Mouse (Mus musculus) inflammation-experienced regulatory T-cells, adult 6 months (primary cell): Measurements from ENCODE around the gene Bcl2l1. TPM values are rescaled to one million over a fixed set of nuclear protein-coding genes. Genes with fewer than 3 reads are reported as not detected.

ENCODE experiments used
- ATAC-seq: one replicate; pipeline ENCODE4 v1.8.0; 2017
- polyA plus RNA-seq, 3 experiments: library from polyadenylated mRNA; unstranded; fragments of 100-300 nt; shearing (Covaris generic); gene quantifications; one replicate each; pipeline ENCODE4 v1.2.1; 2017

Gene Bcl2l1
- polyA plus RNA-seq, 3 experiments from 2014 or later: 36.5 to 64.5 (median 41.8) TPM

- peak; percentile 69 for ATAC-seq
These were observed 95.4 kb downstream of the Bcl2l1 start, which contains the start of gene Id1 for GRCm38 (mm10) chr2:152736090-152736601. Id1 (plus strand) TSS chr2:152736251.

- ATAC-seq: peak; percentile 66
These were observed 96.5 kb downstream of the Bcl2l1 start for GRCm38 (mm10) chr2:152734984-152735383.

GRCm38 (mm10) chr2:152734501-152734900 is 97.0 kb downstream of the Bcl2l1 start:
- no peak for ATAC-seq

GRCm38 (mm10) chr2:152733201-152733600 is 98.3 kb downstream of the Bcl2l1 start:
- no peak for ATAC-seq

Other genes with a start within 250 kb of the Bcl2l1 start
- not detected for gene Defb45, start 232.3 kb downstream of the Bcl2l1 start, polyA plus RNA-seq
- gene Defb36, start 227.4 kb downstream of the Bcl2l1 start, polyA plus RNA-seq: not detected
- 1 to 10 TPM in 1 of 3 experiments, not detected in 2; 1.4 TPM for gene Defb25, start 208.7 kb downstream of the Bcl2l1 start, polyA plus RNA-seq
- not detected for gene Rem1, start 204.8 kb downstream of the Bcl2l1 start, polyA plus RNA-seq
- gene H13, start 162.3 kb downstream of the Bcl2l1 start, polyA plus RNA-seq: 10 to 100 TPM; 61.6 to 72.9 (median 72.1) TPM
- 1 to 10 TPM; 2.4 to 3.7 (median 2.5) TPM for gene Mcts2, start 144.7 kb downstream of the Bcl2l1 start, polyA plus RNA-seq
- under 1 TPM in 1 of 3 experiments, not detected in 2; 0.91 TPM for gene Id1, start 95.5 kb downstream of the Bcl2l1 start, polyA plus RNA-seq
- gene Cox4i2, start 77.6 kb downstream of the Bcl2l1 start, polyA plus RNA-seq: not detected
- gene Tpx2, start 16.2 kb upstream of the Bcl2l1 start, polyA plus RNA-seq: 10 to 100 TPM in 1 of 3 experiments, 1 to 10 TPM in 2; 5.3 to 56.1 (median 5.7) TPM
- gene Mylk2, start 79.6 kb upstream of the Bcl2l1 start, polyA plus RNA-seq: not detected
- not detected for gene Foxs1, start 101.5 kb upstream of the Bcl2l1 start, polyA plus RNA-seq
- not detected for gene Dusp15, start 120.0 kb upstream of the Bcl2l1 start, polyA plus RNA-seq
- gene Ttll9, start 130.8 kb upstream of the Bcl2l1 start, polyA plus RNA-seq: 1 to 10 TPM in 2 of 3 experiments, under 1 TPM in 1; 0.92 to 1.6 (median 1.0) TPM
- gene Pdrg1, start 183.7 kb upstream of the Bcl2l1 start, polyA plus RNA-seq: 100 to 1,000 TPM; 149 to 191 (median 188) TPM
- not detected for gene Xkr7, start 200.1 kb upstream of the Bcl2l1 start, polyA plus RNA-seq
- not detected for gene Ccm2l, start 234.2 kb upstream of the Bcl2l1 start, polyA plus RNA-seq